27 mouse cellular contexts compared by ENCODE assay signal in genomic region chr11:49827243-49827642, GRCm38 (mm10). TPM values are rescaled to one million over a fixed set of nuclear protein-coding genes. Genes with fewer than 3 reads are reported as not detected.
DNase-seq lines count a peak whose midpoint lies in the region; ATAC-seq and TF ChIP-seq lines count a peak whose summit lies in the region.
"Had no signal": no experiment of that assay in that cellular context is flagged by ENCODE, and none has a peak within 500 bp of the region (broad histone marks: within the 10 kb centered on the region; RNA-seq: fewer than 3 reads in every experiment).

No protein-coding gene starts in this region.

- intact Hi-C loops in heart, adult 2 months (cut with DNase I) = loop anchor here (5.0 kb wide), 2 partner anchors 40 to 100 kb away; no protein-coding TSS in a partner anchor

- peaks cover 25% of the 10 kb centered on the region; the same call in 1 of the 2 replicates for H3K36me3 ChIP-seq in lung, embryonic 14.5 days (ENCODE audit: insufficient read depth)
- no peaks in the 10 kb centered on the region for H3K36me3 ChIP-seq in liver, postnatal 0 days (replicated peaks; ENCODE audit: insufficient read depth, low read length)
- H3K36me3 ChIP-seq in heart, adult 2 months (ENCODE audit: control insufficient read depth, insufficient read depth, low read length) = no peaks in the 10 kb centered on the region
- H3K36me3 ChIP-seq: liver, embryonic 15.5 days had no signal

- ATAC-seq in lung, embryonic 14.5 days (ENCODE audit: insufficient read depth) = no peak
- ATAC-seq in liver, postnatal 0 days = peak; percentile 92
- ATAC-seq: forebrain, embryonic 13.5 days; intestine, embryonic 16.5 days; Patski had no signal

- peak; percentile 64 for DNase-seq in lung, embryonic 14.5 days
- DNase-seq in lung, postnatal 14 days = no peak
- peak; percentile 67 for DNase-seq in embryo, embryonic 10 days (ENCODE audit: low spot score)
- DNase-seq in embryo, embryonic 9.5 days (ENCODE audit: extremely low spot score) = peak; percentile 31
- DNase-seq in liver, postnatal 0 days = peak; percentile 60
- DNase-seq in gastrocnemius, postnatal 10 days = no peak
- DNase-seq in heart, adult 2 months = no peak
- DNase-seq in thymus, postnatal 0 days (ENCODE audit: low spot score) = no peak
- DNase-seq: adrenal gland, postnatal 10 days; cerebellum, adult 11 months; cerebellum, adult 9-10 months; gastrocnemius, postnatal 14 days; heart, postnatal 4 days; kidney, postnatal 36 days; thymus, postnatal 14 days had no signal

- no peak overlapping the region for H3K4me3 ChIP-seq in lung, embryonic 14.5 days (ENCODE audit: low read depth, low read length)
- H3K4me3 ChIP-seq in liver, postnatal 0 days (ENCODE audit: low read depth, low read length) = no peak overlapping the region
- H3K4me3 ChIP-seq in heart, adult 2 months = no peak overlapping the region
- H3K4me3 ChIP-seq: forebrain, embryonic 13.5 days; hindbrain, embryonic 13.5 days; layer of hippocampus, adult 2 months; left cerebral cortex, adult 2 months; limb, embryonic 12.5 days; liver, embryonic 15.5 days; midbrain, embryonic 10.5 days; myocyte; neural tube, embryonic 12.5 days had no signal

- WGBS in lung, embryonic 14.5 days = 27% methylated on average over 6 of the region's 6 CpGs
- WGBS in liver, postnatal 0 days (ENCODE audit: insufficient replicate concordance) = 49% methylated on average over 6 of the region's 6 CpGs
- WGBS in heart, adult 2 months = 72% methylated on average over 6 of the region's 6 CpGs

- peaks cover 4% of the 10 kb centered on the region; the same call in 1 of the 2 replicates for H3K4me1 ChIP-seq in lung, embryonic 14.5 days (ENCODE audit: insufficient read depth)
- no peaks in the 10 kb centered on the region for H3K4me1 ChIP-seq in liver, postnatal 0 days (ENCODE audit: insufficient read depth)
- H3K4me1 ChIP-seq in heart, adult 2 months (ENCODE audit: control insufficient read depth, insufficient read depth, low read length) = peaks cover 2% of the 10 kb centered on the region
- H3K4me1 ChIP-seq: forebrain, embryonic 13.5 days; hindbrain, embryonic 13.5 days; limb, embryonic 12.5 days; neural tube, embryonic 12.5 days had no signal

- H3K27me3 ChIP-seq in lung, embryonic 14.5 days (ENCODE audit: insufficient read depth, low read length) = no peaks in the 10 kb centered on the region
- H3K27me3 ChIP-seq in liver, postnatal 0 days (ENCODE audit: insufficient read depth, low read length) = no peaks in the 10 kb centered on the region
- H3K27me3 ChIP-seq in heart, adult 2 months (ENCODE audit: control insufficient read depth, insufficient read depth, low read length) = no peaks in the 10 kb centered on the region
- H3K27me3 ChIP-seq: forebrain, embryonic 13.5 days; hindbrain, embryonic 13.5 days; limb, embryonic 12.5 days; liver, embryonic 15.5 days; neural tube, embryonic 12.5 days had no signal

- H3K4me2 ChIP-seq in lung, embryonic 14.5 days = no peak overlapping the region
- no peak overlapping the region for H3K4me2 ChIP-seq in liver, postnatal 0 days (ENCODE audit: low read depth, low read length)
- H3K4me2 ChIP-seq: forebrain, embryonic 13.5 days; heart, embryonic 11.5 days; hindbrain, embryonic 13.5 days; limb, embryonic 12.5 days; liver, embryonic 15.5 days; neural tube, embryonic 12.5 days had no signal

- TF ChIP-seq POLR2A in heart, adult 2 months (IDR thresholded peaks at IDR 0.05; ENCODE audit: insufficient read depth, low read depth, low read length) = no peak

- no peak for TF ChIP-seq CTCF in lung, embryonic 14.5 days (IDR thresholded peaks at IDR 0.05; ENCODE audit: low read depth)
- TF ChIP-seq CTCF in liver, postnatal 0 days (IDR thresholded peaks at IDR 0.05; ENCODE audit: low read depth) = no peak
- TF ChIP-seq CTCF in heart, adult 2 months (IDR thresholded peaks at IDR 0.05) = no peak

- no peak overlapping the region for H3K9ac ChIP-seq in lung, embryonic 14.5 days
- H3K9ac ChIP-seq in liver, postnatal 0 days (replicated peaks) = no peak overlapping the region
- no peak overlapping the region for H3K9ac ChIP-seq in heart, adult 2 months (ENCODE audit: low read depth, low read length)
- H3K9ac ChIP-seq: forebrain, embryonic 13.5 days; hindbrain, embryonic 13.5 days; limb, embryonic 12.5 days; liver, embryonic 15.5 days; neural tube, embryonic 12.5 days had no signal

- TF ChIP-seq EP300 in liver, postnatal 0 days (IDR thresholded peaks at IDR 0.05; ENCODE audit: low read depth) = peak; percentile 77
- TF ChIP-seq EP300 in heart, adult 2 months (IDR thresholded peaks at IDR 0.05; ENCODE audit: insufficient read depth, low read depth, low read length) = no peak

- no peaks in the 10 kb centered on the region for H3K79me2 ChIP-seq in heart, adult 2 months (replicated peaks; ENCODE audit: control insufficient read depth, insufficient read depth, low read length)

- H3K9me3 ChIP-seq in lung, embryonic 14.5 days (ENCODE audit: low read depth, low read length) = no peaks in the 10 kb centered on the region
- no peaks in the 10 kb centered on the region for H3K9me3 ChIP-seq in liver, postnatal 0 days (ENCODE audit: low read length)
- H3K9me3 ChIP-seq: forebrain, embryonic 13.5 days; hindbrain, embryonic 13.5 days; limb, embryonic 12.5 days; liver, embryonic 15.5 days; midbrain, embryonic 10.5 days; neural tube, embryonic 12.5 days had no signal

- H3K27ac ChIP-seq in lung, embryonic 14.5 days (ENCODE audit: low read depth) = no peak overlapping the region
- H3K27ac ChIP-seq in liver, postnatal 0 days (ENCODE audit: low read depth) = peak overlapping the region; percentile 79
- H3K27ac ChIP-seq in heart, adult 2 months = no peak overlapping the region
- H3K27ac ChIP-seq: forebrain, embryonic 13.5 days; hindbrain, embryonic 13.5 days; layer of hippocampus, adult 2 months; left cerebral cortex, adult 2 months; limb, embryonic 12.5 days; liver, embryonic 15.5 days; midbrain, embryonic 10.5 days; neural tube, embryonic 12.5 days had no signal

RNA-seq across cellular contexts. Expression of gene Mapk9, which starts 19.3 kb away (rescaled TPM):
- polyA plus RNA-seq in lung, embryonic 14.5 days (2014; fragmentation: Nextera tagmentation; extraction: Ambion mirVana) = 38.4 and 40.0 TPM in 2 replicates
- polyA plus RNA-seq in liver, postnatal 0 days (2015; fragmentation: Nextera tagmentation; extraction: Ambion mirVana) = 20.9 and 22.3 TPM in 2 replicates
- total RNA-seq in gastrocnemius, postnatal 10 days (2021) = 10 to 100 TPM; 49.3 TPM
- 10 to 100 TPM; 39.3 to 40.8 TPM for total RNA-seq in heart, adult 2 months (2021)
- 17.3 and 32.5 TPM in 2 replicates for polyA plus RNA-seq in heart, adult 2 months (2012; rRNA removed)
- polyA plus RNA-seq in thymus, postnatal 0 days (2015; fragmentation: Nextera tagmentation; extraction: Ambion mirVana) = 42.0 and 44.5 TPM in 2 replicates

RNA-seq across cellular contexts. Expression of gene Gfpt2, which starts 33.3 kb away (rescaled TPM):
- 10.4 and 11.6 TPM in 2 replicates for polyA plus RNA-seq in lung, embryonic 14.5 days (2014; fragmentation: Nextera tagmentation; extraction: Ambion mirVana)
- polyA plus RNA-seq in liver, postnatal 0 days (2015; fragmentation: Nextera tagmentation; extraction: Ambion mirVana) = 0.65 and 0.81 TPM in 2 replicates
- total RNA-seq in gastrocnemius, postnatal 10 days (2021) = 1 to 10 TPM; 7.4 to 9.5 TPM
- 10 to 100 TPM; 11.8 to 13.8 TPM for total RNA-seq in heart, adult 2 months (2021)
- polyA plus RNA-seq in heart, adult 2 months (2012; rRNA removed) = 14.0 and 26.9 TPM in 2 replicates
- 3.2 and 3.4 TPM in 2 replicates for polyA plus RNA-seq in thymus, postnatal 0 days (2015; fragmentation: Nextera tagmentation; extraction: Ambion mirVana)

Comparison
In these comparisons a context has a peak if more than half of its experiments do, and no peak if none do; other contexts are left out.
1. DNase-seq: peak in lung, embryonic 14.5 days (single experiment), embryo, embryonic 10 days (single experiment), embryo, embryonic 9.5 days (single experiment) and liver, postnatal 0 days (single experiment); none in lung, postnatal 14 days (single experiment), gastrocnemius, postnatal 10 days (single experiment), heart, adult 2 months (0 of 2) and thymus, postnatal 0 days (single experiment).